Mouse (Mus musculus): Measurements from ENCODE around the gene Cep152.

Cep152 gene

DNA sequence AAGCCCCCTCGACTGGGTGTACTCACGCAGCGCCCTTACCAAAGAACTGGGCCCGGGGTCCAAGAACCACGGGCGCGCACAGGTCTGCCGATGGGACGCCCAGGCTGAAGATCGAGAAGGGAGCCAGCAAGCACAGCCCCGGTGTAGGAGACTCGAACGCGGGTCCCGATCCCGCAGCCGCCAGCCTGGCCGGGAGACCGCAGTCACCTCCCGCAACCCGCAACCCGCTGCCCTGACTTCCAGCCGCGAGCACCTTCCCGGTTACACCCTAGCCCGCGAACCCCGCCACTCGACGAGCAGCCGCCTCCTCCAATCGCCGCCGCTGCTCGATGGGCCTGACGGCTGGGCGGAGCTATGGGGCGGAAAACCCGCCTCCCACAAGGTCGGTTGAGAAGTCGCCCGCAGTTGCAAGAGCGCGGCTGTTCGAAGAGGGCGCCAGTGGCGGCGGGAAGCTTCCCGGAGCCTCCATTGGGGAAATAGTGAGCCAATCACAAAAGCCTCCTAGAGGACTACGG is at the start of gene Cep152:
Cep152 (minus strand) TSS at position 277 of the 515 bp plus-strand sequence.
- peak; percentile 98 for DNase-seq (ENCODE audit: low read depth, low spot score)

DNA sequence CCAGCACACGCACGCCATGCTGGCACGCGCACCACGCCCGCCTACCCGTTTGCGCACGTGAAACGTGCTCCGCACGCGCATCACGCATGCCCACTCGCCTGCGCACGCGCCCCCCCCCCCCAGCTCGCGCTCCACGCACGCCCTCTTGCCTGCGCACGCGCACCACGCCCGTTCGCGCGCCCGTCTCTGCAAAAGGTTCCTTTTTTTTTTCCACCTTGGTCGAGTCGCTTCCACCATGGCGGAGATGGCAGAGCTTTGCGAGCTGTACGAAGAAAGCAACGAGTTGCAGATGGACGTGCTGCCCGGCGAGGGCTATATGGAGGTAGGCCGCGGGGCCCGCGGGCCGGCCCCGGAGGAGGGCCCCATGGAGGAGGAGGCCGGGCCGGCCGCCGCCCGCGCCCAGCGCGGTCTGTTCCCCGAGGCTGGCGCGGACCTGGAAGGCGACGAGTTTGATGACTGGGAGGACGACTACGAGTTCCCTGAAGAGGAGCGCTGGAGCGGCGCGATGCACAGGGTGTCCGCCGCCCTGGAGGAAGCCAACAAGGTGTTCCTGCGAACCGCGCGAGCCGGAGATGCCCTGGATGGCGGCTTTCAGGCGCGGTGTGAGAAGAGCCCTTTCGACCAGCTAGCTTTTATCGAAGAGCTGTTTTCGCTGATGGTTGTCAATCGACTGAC is 48.2 kb upstream of the Cep152 start, which contains the start of gene Eid1:
Eid1 (plus strand) TSS at position 139 of the 675 bp plus-strand sequence.
- DNase-seq (ENCODE audit: low read depth, low spot score): peak; percentile 68

DNA sequence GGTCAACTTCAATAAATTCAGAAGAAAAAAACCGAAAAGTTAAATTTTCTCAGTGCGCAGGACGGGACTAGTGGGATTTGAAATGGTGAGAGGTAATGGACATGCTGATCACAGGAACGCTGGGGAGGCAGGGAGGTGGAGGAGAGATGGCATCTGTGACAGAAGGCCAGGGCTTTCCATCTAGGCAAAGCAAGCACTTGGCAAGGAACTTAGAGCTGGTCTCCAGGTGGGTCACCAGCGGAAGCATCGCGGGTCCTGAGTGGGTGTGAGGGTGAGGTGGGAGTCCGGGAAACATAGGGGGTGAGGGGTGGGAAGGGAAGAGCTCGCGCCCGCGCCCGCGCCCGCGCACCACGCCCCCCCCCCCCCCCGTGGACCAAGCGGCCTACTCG is 47.6 kb upstream of the Cep152 start:
- peak; percentile 51 for DNase-seq (ENCODE audit: low read depth, low spot score)

DNA sequence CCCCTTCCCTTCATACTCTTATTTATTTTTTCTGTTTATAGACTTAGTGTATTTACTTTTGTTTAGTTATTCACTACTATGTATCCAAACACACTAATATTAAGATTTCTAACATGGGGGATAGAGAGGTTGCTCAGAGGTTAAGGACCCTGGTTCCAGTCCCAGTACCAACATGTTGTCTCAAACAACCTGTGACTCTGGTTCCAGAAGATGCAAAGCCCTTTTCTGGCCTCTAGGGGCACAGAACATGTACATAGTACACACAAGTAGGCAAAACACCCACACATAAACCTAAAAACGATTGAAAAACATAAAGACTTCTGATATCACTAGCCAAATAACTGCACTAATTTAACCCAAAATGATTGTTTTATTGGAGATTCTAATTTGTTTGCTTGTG is 45.9 kb upstream of the Cep152 start:
- DNase-seq (ENCODE audit: low read depth, low spot score): peak; percentile 50

DNA sequence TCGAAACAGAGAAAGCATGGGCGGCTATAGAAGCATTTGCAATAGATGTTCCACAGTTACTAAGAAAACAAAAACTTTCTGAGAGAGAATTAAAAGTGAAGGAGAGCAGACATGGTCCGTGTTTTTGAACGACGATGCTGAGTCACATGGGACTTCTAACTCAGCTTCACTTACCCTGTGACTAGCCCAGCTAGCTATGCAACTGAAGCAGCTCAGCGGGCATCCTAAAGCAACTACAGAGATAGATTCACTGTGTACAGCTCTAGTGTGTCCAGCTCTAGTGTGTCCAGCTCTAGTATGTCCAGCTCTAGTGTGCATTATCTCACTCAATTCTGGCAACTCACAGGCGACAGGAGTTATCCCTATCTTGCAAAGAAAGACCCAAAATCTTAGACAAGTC is 42.8 kb upstream of the Cep152 start:
- no peak for DNase-seq (ENCODE audit: low read depth, low spot score)

DNA sequence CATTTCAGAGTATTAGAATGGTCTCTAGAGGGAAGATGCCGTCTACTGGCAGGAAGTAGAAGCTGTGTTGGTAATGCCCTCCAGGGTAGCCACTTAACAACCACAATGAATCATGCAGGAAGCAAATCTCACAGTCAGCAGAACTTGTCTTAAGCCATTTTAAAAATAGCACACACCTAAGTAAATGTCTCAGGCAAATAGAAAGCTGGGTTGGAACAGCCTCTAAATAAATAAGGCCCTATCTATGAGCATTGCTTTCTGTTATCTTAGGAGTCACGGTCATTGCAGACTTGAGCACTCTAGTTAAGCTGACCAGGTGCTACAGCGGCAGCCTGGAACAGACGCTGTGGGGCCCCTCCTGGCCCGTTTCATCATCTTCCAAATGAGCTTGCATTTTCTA is 42.3 kb upstream of the Cep152 start:
- no peak for DNase-seq (ENCODE audit: low read depth, low spot score)

DNA sequence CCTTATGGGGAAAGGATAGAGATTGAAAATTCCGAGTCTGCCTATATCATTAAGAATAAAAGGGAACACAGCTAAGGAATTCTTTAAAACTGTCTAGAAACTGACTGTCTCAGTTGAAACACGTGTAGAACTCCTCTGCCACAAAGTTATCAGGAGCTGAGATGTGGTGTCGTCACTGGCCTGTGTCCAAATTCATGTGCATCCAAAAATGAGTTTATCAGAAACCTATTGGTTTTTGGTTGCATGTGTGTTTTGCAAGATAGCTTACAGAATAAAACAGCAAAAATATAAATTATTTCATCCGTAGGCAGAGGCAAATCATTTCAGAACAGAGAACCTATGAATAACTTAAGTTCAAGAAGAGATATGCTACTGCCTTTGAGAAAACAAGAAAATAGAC is 41.8 kb upstream of the Cep152 start:
- DNase-seq (ENCODE audit: low read depth, low spot score): no peak

DNA sequence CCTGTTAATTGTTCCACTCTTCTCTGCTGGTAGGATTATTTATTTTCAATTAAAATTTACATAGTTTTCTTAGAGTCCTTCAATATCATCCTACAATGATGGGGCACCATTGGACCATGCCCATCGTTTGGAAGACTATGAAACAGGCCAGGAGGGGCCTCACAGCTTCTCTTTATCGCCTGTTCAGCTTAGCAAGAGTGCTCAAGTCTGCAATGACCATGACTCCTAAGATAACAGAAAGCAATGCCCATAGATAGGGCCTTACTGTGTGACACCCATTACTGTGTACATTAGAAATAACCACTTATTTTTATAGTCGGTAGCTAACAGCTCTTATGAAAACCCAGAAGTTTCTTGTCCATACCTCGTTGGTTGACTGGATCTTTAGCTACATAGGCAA is 41.0 kb upstream of the Cep152 start:
- DNase-seq (ENCODE audit: low read depth, low spot score): no peak

DNA sequence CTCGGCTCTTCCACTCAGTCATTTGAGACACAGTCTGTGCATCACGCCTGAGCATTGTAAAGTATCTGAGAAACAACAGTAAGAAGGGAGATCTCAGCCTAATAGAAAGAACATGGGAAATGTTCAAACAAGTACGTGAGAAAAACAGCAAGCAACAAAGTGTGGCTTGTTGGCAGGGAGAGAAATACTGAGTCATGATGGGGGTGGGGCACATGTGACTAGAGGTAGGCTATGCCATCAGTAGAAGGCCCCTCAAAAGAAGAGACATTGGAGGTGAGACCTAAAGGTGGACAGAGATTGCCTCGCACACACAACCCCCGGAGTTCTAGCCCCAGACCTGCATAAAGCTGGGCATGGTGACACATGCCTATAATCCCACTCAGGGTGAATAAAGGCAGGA is 40.3 kb upstream of the Cep152 start:
- DNase-seq (ENCODE audit: low read depth, low spot score): no peak

DNA sequence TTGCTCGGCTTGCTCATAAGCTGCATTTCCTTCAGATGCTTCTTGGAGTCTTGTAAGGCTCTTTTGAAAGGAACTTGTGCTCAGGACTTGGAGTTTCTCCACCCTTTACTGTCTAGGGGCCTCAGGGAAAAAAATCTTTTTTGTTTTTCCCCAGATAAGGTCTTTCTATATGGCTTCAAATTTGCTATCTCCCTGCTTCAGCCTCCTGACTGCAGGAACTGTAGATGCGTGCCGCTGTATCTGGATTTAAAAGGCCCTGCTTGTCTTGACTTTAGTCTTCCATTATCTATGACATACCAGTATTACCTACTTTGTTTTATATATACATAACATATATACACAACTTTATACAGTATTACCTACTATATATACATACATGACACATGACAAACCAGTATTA is 37.6 kb upstream of the Cep152 start:
- no peak for DNase-seq (ENCODE audit: low read depth, low spot score)

DNA sequence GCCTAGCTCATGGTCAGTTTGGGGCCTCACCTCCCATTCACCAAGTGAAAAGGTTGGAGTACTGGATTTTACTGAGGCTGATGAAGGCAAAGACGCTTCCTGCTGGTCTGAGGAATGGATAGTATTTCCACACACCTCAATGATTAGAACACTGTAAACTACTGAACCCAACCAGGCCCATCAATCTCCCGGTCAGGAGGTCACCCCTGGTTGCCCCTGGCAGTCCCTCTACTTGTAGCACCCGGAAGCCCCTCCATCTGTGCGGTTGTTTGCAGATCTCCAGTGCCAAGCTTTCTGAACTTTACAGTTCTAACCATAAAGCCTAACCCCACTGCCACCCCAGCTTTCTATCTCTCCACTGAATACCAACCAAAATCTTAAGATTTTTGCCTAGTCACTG is 36.2 kb upstream of the Cep152 start:
- DNase-seq (ENCODE audit: low read depth, low spot score): no peak

DNA sequence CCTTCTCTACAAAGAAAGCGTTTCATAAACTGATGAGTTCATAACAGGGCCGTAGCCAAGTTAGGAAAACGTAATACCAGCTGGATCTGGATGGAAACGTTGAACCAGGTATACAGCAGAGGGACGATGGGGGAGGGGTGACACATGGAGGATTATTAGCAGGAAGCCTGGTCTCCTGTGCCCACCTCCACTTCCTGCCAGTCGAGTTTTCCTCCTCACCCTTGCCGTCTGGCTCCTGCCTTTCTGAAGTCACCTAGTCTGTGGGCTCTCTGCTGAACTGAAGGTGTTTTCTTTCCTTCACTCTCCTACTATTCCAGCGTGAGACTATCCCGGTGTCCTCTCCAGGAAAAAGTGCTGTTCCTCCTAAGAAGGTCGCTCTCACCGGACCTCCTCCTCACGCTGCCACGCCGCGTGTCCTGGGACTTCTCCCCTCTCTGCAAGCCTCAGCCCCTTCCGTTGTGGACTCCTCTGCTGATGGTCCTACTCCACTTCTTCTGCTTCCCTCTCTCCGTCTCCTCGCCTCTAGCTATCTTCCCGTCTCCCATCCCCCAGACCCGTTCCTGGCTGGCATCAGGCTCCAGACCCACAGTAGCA is 35.7 kb upstream of the Cep152 start:
- DNase-seq (ENCODE audit: low read depth, low spot score): no peak

DNA sequence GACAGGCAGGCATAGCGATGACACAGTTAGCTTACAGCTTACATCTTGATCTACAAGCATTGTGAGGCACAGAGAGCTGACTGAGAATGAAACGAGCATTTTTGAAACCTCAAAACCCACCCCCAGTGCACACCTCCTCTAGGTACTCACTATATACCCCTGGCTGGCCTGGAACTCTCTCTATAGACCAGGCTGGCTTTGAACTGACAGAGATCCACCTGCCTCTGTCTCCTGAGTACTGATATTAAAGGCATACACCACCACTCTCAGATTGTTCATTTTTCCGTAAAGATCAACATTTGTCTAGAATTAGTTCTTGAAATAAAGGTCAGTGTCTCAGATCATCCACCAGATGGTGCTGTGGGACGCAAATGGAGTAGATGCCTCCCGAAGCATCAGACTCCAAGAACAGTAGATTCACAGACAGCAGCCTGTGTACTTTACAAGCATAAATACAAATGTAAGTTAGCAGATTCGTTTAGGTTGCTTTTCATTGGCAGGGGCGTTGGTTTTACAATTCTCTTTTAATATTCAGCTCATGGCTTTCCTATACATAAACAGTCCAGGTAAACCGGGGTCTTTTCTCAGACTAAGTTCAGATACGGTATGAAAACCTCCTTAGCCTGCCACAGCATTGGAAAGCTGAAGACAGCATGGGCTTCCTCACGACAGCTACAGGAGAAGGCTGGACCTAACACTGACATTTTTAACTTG is 35.1 kb upstream of the Cep152 start:
- peak; percentile 72 for DNase-seq (ENCODE audit: low read depth, low spot score)

DNA sequence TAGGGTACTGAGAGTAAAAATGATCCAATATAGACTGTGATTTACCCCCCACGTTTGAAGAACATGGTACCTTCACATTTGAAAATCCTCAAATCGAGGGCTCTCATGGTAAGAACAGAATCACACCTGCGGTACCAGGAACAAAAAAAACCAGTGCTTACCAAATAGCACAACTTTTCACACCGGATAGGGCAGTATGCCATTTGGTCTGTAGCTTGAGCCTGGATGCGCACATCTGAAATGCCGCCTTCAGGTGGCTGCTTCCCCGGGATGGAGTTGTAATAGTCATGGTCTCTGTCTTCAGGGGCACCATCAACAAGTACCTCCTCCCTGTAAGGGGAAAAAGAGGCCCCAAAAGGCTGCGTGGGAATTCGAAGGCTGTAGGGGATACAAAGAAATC is 30.5 kb upstream of the Cep152 start:
- DNase-seq (ENCODE audit: low read depth, low spot score): no peak

DNA sequence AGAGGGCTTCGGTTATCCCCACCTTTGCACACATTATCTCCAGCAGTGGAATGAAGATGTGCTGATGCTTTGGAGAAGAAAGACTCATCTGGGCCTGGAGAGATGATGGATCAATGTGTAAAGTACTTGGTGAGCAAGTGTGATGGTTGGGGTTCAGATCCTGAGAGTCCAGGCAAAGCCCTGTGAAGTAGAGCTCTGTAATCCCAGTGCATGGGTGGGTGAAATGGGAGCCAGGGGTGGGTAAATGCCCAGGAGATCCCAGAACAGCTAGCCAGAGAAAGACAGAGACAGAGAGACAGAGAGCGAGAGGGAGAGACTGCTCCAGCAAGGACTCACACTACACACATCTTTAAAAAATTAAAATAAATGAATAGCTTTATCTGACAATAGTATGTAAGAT is 28.4 kb upstream of the Cep152 start:
- DNase-seq (ENCODE audit: low read depth, low spot score): no peak

DNA sequence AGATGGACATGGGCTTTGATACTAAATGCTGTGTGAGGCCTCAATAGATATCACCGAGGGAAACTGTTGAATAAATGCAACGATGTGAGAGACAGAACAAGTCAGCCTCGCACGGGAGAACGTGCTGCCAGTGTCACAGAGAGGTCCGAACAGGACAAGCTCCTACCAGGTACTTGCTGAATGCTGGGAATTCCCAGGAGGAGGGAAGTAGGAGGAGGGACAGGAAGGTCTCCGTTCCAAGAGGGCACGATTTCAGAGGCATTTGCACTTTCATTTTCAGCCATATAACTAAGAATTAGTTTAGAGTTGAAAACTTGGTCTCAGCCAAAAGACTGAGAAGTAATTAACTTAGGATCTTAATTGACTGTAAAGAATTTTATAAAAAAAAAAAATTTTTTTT is 26.6 kb upstream of the Cep152 start:
- no peak for DNase-seq (ENCODE audit: low read depth, low spot score)

DNA sequence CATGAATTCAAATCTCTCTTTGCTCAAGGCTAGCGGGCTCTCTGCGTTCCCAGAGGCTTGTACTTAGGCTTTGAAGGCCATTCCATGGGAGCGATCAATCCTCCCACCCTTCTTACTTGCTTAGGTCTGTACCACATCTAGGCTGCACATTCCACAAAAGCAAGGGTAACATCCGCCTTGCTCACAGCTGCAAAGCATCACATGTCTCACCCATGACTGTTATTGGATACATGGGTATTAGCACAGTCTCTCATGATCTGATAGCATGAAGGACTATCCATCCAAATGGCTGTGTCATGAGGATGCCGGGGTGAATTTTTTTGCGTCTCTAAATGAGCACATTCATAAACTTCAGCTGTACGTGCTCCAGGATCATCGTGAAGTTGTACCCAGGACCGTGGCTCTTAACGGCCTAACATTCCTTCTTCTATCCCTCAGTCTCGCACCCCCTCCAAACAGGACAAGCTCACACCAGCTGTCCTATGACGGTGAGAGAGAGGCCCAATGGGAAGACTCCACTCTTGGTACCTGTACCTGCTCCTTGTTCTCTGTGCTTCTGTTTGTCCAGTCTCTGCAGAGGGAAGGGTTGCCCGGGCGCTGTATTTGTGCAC is 25.9 kb upstream of the Cep152 start:
- DNase-seq (ENCODE audit: low read depth, low spot score): no peak

DNA sequence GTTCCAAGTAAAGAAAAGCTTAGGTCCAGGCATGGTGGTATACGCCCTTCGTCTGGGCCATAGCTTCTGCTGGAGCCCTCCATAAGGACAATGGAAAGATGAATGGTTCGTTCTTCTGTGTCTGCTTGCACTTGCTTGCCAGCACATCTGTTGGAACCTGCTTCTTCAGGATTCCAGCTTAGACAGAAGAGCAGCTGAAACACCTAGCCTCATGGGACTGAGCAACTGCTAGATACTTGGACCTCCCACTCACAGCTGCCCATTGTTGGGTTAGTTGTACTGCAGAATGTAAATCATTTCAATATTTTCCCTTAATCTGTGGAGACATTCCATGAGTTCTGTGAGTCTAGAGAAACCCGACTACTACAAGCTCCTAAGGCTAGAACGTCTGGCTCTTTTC is 25.1 kb upstream of the Cep152 start:
- DNase-seq (ENCODE audit: low read depth, low spot score): no peak

DNA sequence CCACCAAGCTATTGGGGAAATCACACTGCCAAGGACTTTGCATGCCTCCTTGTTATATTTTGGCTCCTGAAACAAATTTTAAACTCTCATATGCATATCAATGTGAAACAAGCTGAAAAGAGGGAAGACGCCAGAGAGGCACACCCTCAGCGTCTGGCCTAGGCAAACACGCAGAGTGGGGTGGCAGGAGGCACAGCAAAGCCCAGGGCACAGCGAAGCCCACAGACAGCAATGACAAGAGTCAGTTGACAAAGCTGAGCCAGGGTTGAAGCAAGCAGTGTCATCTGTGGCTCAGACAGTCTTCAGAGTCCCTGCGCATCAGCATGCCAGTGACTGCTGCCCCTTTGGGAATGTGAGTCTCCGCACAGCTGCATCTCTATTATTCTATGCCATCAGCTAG is 20.0 kb upstream of the Cep152 start:
- DNase-seq (ENCODE audit: low read depth, low spot score): no peak

DNA sequence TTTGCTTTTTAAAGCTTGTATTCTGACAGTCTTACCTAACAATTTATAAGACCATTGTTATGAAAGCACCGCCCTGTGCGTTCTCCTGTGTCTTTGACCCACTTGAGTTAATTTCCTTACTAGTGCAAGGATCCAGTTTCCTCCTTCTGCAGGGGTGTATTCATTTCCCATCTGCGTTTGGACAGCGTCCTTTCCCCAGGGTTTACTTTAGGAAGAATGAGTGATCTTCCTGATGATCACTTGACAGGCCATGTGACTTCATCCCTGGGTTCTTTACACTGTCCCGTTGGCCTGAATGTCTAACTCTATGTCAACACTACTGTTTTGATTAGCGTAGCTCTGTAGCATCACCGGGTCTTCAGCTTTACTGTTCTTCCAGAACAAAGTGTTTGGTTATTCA is 12.4 kb upstream of the Cep152 start:
- DNase-seq (ENCODE audit: low read depth, low spot score): no peak

DNA sequence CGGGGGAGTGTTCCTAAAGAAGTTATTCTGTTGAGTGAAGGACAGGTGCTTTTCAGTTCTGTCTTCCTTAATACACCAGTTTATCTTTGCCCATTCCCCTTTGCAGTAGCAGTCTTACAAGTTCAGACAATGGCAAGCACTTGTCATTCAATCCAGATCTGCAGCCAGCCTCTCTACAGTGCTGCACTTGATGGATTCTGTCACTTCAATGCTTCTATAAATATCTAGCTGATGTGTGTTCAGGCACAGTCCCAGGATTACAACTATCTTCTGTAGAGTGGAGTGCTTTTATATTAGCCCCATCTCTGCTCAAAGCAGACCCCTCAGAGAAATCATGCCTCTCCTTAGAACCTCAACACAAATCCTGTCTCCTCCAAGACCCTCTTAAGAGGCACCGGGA is 5.1 kb upstream of the Cep152 start:
- DNase-seq (ENCODE audit: low read depth, low spot score): no peak

DNA sequence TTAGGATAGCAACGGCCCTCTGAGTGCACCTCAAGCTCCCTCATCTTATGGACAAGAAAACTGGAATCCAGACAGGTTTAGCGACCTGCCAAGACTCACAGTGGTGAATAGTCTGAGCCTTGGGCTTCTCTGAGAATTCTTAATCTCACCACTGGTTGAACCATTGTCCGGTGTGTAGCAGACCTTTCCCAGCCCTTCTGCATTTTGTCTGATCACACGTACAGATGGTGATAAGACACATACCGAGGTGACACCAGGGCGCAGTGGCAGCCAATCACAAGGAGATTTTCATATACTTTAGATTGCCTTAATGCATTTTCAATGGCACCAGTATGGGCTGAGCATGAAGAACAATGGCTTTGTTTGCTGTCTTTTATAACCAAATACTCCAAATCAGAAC is 3.6 kb upstream of the Cep152 start:
- no peak for DNase-seq (ENCODE audit: low read depth, low spot score)
